Mouse (Mus musculus): Measurements from ENCODE around the gene Tbx2.

The Tbx2 gene

DNA sequence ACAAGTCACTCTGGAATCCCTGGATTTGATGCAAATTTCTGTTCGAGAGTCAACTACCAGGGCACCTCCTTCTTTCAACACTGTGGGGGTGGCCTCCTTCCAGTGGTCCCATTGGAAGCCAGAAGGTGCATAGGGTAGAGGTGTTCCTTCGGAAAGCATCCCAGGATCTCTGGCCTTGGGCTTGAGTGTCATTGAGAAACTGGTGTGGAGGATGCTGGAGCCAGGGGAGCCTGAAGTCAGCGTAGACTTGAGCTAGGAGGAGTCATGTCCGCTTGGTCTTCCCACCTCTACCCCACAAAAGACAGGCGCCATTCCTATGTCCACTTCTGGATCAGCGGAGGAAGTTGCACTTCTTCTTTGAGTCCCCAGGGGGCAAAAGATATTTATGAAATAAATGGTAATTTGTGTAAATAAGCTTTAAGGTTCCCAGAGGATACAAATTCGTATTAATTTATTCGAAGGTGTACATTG, 8.9 kb downstream of the Tbx2 start:
- DNase-seq = peak; percentile 48 to 49

DNA sequence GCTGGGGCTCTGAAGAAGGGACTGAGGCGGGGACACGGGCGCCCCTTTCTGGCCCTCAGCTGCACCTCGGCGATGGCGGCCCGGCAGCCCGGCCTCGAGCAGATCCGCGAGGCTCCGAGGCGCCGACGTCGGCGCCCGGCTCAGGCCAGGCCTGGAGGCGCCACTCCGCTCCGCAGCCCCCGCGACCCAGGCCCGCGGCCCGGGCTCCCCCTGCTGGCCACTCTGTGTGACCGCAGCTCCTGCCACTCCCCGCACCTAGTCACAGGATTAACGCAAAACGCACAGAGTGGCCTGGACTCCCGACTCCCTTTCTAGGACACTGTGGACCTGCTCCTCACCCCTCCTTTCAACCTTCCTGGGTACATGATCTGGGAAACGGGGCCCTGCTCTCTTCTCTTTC, 9.6 kb downstream of the Tbx2 start:
- peak; percentile 82 to 85 for DNase-seq

DNA sequence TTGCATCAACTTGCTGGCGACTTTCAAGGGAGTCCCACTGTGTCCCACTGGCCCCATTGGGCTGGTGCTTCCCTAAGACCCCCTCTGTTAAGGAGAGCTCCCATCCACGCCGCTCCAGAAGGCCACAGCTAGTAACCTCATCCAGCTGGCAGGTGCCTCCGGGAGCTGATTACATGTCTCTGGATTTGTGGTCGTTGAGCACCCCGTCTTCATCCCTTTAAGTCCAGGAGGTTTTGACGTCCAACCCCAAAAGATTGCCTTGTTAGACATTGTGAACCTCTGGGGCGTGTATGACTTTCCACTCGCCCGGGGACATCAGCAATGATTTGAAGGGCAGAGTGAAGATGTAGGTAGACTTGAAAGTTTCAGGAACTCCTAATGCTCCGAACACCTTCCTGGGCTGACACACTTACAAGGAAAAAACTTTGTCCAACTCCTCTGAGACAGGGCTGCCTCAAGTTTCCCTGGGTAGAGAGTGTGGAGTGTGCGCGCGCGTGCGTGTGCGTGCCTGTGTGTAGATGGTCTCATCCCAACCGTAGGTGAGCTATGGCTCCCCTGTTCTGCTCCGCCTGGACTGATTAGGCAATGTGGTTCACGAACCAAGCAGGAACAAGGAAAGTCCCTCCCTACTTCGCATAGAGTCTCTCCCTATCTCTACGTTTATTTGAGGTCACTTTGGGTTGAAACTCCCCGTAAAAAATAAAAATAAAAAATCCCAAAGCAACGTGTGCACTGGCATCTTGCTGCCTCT, 10.4 kb downstream of the Tbx2 start:
- peak in 1 of 2 experiments; percentile 35 for DNase-seq

DNA sequence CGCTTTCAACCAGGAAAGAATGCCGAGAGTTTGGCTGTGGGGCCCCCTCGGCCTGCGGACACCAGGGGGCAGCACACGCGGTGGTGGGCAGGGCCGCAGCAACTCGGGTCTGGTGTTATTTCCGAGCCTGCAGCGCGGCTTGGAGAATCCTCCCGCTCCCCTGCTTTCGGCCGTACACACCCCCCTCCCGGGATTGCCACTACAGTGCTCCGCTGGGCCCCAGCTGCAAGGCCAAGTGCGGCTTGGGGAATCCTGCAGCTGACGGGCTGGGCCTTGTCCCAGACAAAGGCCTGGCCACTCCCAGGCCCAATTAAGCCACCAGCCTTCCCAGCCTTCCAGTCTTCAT, 11.0 kb downstream of the Tbx2 start:
- peak; percentile 90 to 92 for DNase-seq

DNA sequence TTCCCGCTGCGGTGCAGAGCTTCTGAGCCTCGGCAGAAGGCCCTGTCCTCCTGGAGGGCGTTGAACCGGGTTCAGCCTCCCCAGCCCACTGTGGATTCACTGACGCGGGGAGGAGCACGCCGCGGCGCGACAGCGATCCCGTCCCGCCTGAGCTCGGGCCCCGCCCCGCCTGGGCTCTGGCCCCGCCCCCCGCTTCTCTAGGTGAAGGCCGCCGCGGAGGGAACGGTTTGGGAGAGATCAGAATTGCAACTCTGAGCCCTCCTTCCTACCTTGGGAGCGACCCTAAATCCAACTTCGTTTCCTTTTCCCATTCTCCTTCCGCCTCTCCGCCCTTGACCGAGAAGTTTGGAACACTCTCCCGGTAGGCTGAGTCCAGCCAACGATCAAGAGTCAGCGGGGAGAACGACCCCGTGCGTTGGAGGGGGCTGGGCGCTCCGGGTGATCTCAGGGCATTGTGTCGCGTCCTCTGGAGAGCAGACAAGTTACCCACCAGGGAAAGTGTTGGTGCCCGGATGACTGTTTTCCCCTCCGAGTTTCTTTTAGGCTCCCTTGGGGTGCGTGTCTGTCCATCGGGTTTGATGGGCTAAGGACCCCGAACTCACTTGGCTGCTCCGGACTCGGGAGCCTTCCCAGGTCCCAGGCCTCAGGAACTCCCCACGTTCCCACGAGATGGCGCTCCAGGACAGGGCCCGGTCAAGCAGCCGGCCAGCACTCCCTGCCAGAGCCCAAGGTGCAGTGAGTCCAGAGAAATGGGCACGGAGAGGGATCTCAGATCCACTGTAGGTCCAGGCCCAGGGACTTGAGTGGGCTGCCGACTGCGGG, 12.0 kb downstream of the Tbx2 start:
- peak; percentile 93 to 94 for DNase-seq

DNA sequence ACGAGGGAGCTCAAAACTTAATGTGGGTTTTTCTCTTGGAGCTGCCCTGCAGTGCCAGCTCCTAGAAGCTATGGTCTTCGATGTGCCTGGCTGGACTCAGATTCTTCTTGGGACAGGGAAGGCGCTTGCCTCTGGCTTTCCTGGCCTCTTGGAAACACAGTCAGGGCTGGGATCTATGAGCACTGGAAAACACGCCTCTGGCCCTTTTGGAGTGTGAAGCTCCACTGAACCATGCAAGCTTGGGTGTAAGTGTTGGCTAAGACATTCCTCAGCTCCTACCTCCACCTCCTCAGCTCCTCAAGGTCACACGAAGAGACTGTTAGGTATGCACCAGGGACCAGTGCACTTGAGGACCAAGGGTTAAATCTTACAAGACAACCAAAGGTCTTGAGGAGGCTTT, 12.6 kb downstream of the Tbx2 start:
- DNase-seq = no peak

DNA sequence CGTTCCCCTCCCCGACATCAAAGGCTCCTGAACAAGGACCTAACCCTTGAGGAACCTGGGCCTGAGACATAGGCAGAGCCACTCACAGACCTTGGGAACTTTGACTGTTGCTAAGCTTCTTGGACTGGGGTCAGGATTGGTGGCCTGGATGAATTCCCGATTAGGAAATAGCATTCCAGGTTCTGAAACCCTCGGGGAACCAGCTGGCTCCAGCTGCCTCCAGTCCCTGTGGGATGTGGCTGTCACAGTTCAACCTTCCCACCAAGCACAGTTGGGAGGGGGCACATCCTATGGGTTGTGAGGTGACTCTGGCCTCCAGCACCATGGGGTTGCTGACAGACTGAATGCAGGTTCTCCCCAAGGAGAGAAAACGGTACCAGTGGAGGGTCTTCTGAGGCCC, 13.6 kb downstream of the Tbx2 start:
- peak; percentile 79 to 91 for DNase-seq

DNA sequence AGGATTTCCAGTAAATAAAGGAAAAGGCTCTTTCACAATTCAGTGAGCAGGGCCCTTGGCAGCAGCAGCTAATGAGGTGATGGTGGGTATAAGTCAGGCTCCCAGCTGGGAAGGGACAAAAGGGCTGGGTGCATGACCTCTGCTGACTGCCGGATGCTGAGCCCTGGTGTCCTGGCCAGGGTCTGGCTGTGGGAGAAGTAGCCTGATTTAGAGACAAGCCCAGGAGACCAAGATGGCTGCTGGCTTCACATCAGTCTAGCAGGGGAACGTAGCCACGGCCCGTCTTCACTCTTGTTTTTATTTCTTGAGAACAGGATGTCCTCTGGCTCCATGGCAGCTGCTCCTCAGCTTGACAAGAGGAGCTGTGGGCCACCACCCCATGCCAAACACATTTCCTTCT, 14.2 kb downstream of the Tbx2 start:
- DNase-seq = peak; percentile 80 to 94

DNA sequence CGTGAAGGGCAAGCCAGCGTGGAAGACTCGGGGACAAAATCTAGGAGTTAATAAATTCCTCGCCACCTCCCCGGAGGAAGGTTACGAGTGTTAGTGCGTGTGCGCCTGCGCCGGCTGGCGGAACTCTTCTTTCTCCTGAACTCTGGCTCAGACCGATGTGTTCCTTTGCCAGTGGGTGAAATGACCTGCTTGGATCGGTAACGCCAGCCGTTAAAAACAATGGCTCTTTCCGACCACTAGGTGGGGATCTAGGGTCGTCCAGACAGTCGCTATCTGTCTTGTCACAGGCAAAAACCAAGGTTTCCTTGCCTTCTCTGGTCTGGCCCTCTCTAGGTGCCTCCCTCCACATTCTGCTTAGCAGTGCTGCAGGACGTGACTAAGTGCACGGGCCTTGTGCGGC, 16.7 kb downstream of the Tbx2 start:
- peak; percentile 81 to 85 for DNase-seq

DNA sequence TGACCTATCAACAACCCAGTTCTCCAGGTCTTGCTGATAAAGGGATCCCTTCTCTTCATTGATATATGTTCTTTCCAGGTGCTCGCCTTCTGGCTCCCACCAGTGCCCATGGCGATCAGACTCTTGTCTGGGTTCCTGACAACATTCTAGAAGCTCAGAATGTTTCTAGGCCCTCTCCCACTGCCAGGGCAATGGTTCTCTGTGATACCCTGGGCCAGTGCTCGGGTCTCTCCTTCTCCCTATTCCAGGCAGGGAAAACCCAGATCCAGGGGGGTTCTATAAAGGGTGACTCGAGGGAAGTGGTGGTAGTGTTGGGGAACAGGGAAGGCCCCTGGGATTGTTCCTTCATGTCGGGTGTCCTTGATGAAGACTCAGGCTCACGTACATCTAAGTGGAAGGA, 17.9 kb downstream of the Tbx2 start, which contains the start of gene Gm11444:
Gene Gm11444, minus strand, starts transcription at position 101 of the 400 bp plus-strand sequence.
- DNase-seq = no peak

DNA sequence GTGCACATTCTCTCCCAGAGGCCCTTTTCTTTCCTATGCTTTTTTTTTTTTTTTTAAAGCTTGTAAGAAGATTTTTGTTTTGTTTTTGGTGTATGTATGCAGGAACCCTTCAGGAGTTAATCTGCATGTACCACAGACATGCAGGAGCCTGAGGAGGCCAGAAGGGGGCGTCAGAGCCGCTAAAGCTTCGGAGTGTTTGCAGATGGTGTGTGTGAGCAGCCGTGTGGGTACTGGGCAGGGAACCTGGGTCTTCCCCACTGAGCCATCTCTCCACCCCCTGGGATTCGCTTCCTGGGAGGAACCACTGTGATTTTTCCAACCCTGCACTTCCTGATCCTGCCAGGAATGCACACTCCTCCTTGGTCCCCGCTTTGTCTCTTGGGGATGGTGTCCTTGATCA, 18.4 kb downstream of the Tbx2 start:
- peak; percentile 47 to 62 for DNase-seq

DNA sequence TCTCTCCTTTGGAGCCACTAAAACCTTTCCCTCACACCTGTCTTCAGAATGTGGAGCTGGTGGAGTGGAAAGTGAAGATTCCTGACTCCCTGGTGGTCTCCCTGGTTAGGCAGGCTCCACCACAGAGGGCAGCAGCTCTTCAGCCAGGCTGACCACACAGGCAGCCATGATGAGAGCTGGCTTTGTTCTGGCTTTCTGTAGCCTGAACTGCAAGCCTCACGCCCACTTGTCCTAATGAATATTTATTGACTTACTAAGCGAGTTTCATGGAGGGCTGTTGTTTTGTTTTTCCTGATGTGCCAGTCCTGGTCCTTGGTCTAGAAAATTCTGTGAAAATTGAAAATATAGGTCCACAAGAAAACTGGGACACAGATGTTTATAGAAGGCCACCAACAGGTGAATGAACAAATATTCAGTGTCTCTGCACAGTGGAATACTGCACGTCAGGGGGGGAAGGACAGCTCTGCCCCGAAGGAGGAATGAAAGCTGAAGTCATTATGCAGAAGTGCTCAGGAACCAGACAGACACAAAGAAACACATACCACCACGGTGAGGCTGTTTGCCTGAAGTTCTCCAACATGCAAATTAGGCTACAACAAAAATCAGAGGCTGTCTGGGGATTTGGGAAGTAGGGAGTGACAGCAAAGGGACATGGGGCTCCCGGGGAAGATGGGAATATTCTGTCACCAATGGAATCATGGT, 25.8 kb downstream of the Tbx2 start:
- DNase-seq = no peak

DNA sequence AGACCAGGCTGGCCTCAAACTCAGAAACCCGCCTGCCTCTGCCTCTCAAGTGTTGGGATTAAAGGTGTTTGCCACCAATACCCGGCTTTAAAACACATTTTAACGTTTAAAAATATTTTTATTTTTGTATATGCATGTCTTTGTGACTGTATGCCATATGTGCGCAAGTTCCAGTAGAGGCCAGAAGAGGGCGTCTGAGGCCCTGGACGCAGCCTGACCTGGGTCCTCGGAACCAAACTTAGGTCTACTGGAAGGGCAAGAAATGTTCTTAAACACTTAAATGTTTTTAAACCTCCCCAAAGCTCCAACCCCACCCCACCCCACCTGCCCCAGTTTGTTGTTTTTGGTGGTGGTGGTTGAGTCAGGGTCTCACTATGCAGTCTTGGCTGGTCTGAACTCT, 32.0 kb downstream of the Tbx2 start:
- DNase-seq = peak in 1 of 2 experiments; percentile 30

DNA sequence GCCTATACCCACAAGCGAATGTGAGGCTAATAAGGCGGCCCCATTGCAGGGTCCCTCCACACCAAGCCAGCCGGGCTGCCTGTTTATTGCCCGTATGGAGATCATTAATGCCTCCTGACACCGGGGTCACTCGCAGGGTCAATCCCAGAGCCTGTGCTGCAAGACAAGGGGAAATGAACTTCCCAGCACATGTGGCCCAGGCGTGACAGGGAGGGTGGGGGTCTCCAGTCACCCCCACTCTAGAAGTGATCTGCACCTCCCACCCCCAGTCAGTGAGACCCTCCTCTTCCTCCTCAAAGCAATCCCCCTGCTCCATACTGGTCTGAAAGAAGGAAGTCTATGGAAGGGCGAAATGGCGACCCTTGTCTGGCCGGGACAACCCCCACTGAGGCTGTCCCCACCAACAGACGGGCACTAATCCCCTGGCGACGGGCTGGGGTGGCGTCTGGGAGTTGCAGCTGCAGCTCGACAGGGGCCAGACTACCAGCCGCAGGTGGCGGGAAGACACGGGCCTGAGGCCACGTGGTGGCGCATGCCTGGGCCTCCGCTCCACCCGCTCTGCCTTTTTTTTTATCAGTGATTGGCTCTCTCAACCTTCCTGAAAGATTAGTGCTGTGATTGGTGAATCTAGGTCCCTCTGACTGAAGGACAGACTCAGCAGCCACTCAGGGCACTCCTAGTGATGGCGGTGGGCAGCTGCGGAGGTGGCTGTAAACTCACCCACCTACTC, 43.9 kb downstream of the Tbx2 start:
- DNase-seq = no peak

DNA sequence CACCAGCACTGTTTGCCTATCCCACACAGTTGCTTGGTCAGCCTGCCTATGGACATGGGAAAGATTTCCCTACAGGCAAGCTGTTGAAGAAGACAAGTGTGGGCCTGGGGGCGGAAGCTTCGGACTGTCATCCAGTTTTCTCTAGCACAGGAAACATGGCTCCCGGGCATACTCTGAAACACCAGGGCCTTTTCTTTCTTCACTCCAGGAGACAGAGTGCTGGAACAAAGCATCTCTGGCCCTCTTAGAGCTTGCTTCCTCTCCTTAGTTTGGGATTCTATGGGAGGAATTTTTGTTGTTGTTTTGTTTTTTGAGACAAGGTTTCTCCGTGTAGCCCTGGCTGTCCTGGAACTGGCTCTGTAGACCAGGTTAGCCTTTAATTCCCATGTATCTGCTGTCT, 52.1 kb downstream of the Tbx2 start:
- DNase-seq = no peak

DNA sequence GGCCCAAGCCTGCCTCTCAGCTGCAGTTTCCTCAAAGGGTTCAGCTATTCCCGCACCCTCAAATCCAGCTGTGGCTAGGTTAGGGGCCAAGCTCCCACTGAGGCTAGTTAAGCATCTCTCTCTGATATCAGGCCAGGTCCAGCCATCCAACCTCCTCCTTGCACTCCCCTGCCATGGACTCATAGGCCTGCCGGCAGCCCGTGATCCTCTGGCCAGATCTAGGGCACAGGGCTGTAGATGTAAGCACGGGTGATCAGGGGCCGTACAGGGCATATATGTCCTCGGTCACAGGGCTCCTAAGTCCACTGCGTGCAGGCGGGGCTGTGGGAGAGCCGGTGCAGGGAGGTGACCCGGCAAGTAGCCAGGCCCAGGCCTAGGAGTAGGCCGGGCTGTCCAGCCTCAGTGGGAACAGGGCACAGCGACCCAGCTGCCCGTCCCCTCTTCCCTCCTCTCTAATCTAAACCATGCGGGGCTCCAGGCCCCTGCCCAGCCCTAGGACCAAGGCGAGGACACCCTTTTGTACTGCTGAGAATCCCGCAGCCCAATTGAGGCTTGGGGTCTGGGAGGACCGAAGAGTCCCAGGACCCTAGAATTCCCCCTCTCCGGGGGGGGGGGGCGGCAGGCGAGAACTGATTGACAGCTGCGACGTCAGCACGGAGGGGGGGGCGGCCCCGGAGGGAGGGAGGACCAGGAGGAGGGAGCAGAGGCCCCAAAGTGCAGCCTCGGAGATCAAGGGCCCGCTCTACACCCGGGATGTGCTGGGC, 53.5 kb downstream of the Tbx2 start, which contains the start of gene Tbx4:
Gene Tbx4, plus strand, starts transcription at position 758 of the 764 bp plus-strand sequence.
- DNase-seq = peak; percentile 74 to 86

DNA sequence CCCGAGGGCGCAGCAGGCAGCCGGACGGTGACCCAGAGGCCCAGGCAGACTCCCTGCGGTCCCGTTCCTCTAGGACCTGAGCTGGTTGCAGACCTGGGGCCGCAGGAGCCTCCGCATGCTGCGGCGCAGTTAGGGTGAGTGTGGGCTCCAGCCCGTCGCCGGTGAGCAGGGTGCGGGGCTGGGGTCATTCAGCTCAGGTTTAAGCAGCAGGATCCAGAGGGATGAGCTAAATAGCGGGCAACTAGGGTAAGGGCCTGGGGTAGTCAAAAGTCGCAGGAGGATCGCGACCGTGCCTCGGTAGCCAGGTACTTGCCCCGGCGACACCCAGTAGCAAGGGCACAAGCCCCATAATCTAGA, 54.1 kb downstream of the Tbx2 start:
- no peak for DNase-seq

DNA sequence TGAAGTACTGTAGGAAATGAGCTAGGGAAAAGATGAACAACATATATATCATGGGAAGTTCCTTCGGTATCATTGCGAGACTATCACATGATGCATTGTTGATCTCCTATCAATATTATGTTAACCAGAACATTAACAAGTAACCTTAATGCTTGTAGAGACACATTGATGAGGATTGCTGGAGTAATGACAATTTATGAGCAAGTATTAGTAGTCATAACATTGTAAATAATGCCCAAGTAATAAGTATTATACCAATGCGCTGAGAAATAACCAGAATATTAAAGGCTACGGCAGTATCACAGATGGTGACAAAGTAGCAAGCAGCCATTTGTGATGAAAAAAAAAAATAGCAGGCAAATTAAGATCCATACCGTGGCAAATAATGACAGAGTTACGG, 54.9 kb downstream of the Tbx2 start:
- DNase-seq = no peak

DNA sequence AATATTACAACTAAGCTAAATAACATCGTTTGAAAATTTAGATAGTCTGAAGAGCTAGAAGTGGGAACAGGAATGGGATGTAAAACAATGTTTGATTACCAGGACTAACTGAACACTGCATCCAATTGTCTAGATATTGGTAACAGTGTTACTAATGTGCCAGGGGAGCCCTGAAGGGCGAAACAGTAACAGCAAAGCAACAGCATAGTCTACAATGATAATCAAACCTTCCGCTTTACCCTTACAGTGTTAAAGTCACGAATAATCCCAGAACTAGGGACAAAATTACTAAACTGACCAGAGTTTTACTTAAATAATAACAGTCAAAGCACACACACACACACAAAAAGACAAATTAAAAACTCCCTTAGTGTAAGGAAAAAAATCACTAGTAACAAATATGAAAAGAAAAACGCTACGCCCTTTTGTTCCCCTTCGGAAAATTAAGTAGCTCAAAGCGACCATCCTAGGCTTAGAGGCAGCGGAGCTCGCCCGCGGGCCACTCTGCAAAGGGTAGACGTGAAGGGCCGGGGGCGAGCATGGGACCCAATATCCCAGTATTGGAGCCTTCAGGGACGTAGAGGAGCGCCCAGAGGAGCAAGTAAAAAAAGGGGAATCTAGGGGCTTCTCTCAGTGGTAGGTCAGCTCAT, 55.6 kb downstream of the Tbx2 start:
- peak in 1 of 2 experiments; percentile 24 for DNase-seq

DNA sequence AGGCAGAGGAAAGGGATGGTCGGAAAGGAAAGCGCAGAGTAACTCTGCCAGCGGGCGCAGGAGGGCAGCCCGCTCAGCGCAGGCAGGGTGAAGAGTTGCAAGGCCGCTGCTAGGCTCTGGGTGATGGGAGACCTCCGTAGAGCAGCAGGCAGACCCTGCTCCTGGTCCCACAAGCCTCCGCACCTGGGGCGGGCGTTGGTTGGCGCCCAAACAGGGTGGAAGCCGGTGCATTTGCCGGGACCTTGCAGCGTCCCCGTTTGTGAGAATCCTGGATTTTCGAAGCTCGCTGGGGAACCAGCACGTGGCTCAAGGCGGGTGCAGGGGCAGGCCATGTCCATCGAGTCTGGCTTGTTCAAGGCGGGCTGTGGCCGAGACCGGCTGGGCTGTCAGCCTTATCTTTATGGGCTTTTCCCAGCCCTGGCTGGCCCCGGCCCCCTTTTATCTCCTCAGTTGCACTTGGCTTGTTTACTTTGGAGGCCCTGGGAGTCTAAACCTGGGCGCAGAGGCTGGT, 56.2 kb downstream of the Tbx2 start:
- peak; percentile 40 to 63 for DNase-seq

DNA sequence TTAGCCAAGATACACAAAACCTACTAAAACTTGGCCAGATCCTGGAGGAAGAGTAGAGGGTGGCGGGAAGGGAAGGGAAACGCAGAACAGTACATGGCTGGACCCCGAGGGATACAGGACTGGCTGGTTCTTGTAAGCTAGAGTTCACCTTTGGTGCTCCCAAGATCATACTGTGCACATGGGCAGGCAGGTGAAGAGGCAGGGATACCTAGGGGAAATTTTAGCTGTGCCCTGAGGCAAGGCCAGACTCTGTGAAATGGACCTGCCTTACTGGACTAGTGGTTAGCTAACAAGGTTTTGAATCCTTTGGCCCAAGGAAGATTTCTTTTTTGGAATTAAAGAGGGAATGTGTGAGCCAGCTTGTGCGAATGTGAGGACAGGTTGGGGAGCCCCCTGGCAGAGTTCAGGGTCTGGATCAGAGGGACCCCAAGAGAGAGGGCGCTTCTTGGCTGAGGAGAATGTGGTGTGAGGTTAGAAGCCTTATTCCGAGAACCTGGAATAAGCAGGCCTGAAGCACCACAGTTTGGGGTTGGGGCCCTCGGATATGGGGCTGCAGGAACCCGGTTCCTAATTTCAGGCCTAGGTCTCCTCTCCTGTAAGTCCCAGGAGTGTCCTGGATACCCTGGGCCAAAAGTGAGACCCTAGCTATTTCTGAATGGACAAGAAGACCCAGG, 56.8 kb downstream of the Tbx2 start:
- no peak for DNase-seq
